21 mouse cellular contexts compared by ENCODE assay signal in the genomic region with DNA sequence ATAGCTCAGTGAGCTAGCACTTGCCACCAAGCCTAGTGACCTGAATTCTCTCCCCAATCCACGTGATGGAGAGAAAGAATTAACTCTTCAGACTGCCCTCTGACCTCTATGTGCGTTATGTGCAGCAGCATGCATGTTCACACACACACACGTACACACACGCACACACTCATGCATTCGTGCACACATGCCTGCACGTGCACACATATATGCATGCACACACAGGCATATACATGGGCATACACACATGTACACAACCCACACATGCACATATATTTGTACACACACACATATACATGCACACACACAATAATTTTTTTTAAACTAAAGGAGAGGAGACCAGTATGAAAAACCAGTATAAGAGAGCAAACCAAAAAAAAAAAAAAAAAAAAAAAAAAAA.
DNase-seq lines count a peak whose midpoint lies in the region; ATAC-seq and TF ChIP-seq lines count a peak whose summit lies in the region.
"Had no signal": no experiment of that assay in that cellular context is flagged by ENCODE, and none has a peak within 500 bp of the region (broad histone marks: within the 10 kb centered on the region; RNA-seq: fewer than 3 reads in every experiment).

No protein-coding gene starts in this region.

- H3K9me3 ChIP-seq in embryonic facial prominence, embryonic 12.5 days = no peaks in the 10 kb centered on the region
- H3K9me3 ChIP-seq in embryonic facial prominence, embryonic 10.5 days = no peaks in the 10 kb centered on the region
- no peaks in the 10 kb centered on the region for H3K9me3 ChIP-seq in lung, embryonic 14.5 days (ENCODE audit: low read depth, low read length)
- H3K9me3 ChIP-seq in megakaryocyte, embryonic 14.5 days = peaks cover 18% of the 10 kb centered on the region; the same call in 1 of the 2 replicates

- no peak for TF ChIP-seq CTCF in lung, embryonic 14.5 days (IDR thresholded peaks at IDR 0.05; ENCODE audit: low read depth)

- no peaks in the 10 kb centered on the region for H3K27me3 ChIP-seq in embryonic facial prominence, embryonic 12.5 days
- H3K27me3 ChIP-seq in embryonic facial prominence, embryonic 10.5 days (replicated peaks; ENCODE audit: low read depth, poor library complexity, severe bottlenecking) = no peaks in the 10 kb centered on the region; the same call in 1 of the 2 replicates
- H3K27me3 ChIP-seq in lung, embryonic 14.5 days (ENCODE audit: insufficient read depth, low read length) = no peaks in the 10 kb centered on the region
- H3K27me3 ChIP-seq in megakaryocyte, embryonic 14.5 days (replicated peaks) = no peaks in the 10 kb centered on the region
- H3K27me3 ChIP-seq: CH12.LX had no signal

- no peaks in the 10 kb centered on the region for H3K4me1 ChIP-seq in embryonic facial prominence, embryonic 12.5 days
- H3K4me1 ChIP-seq in embryonic facial prominence, embryonic 10.5 days = no peaks in the 10 kb centered on the region
- H3K4me1 ChIP-seq in lung, embryonic 14.5 days (ENCODE audit: insufficient read depth) = no peaks in the 10 kb centered on the region
- peaks cover 3% of the 10 kb centered on the region; the same call in 1 of the 2 replicates for H3K4me1 ChIP-seq in megakaryocyte, embryonic 14.5 days

- DNase-seq in embryonic facial prominence, embryonic 10.5 days (ENCODE audit: low spot score) = no peak
- DNase-seq in lung, embryonic 14.5 days = no peak
- no peak for DNase-seq in lung, adult 18-20 months
- DNase-seq: adrenal gland, adult 2 months; adrenal gland, adult 8-10 months; adrenal gland, postnatal 10 days; adrenal gland, postnatal 14 days; adrenal gland, postnatal 25 days; adrenal gland, postnatal 36 days; B cell, adult 2 months; cerebellum, adult 11 months; cerebellum, adult 11-12 months; cerebellum, adult 18-20 months had no signal

- no peak overlapping the region for H3K27ac ChIP-seq in embryonic facial prominence, embryonic 12.5 days
- no peak overlapping the region for H3K27ac ChIP-seq in embryonic facial prominence, embryonic 10.5 days (replicated peaks)
- no peak overlapping the region for H3K27ac ChIP-seq in lung, embryonic 14.5 days (ENCODE audit: low read depth)

- ATAC-seq in embryonic facial prominence, embryonic 12.5 days (ENCODE audit: insufficient number of reproducible peaks, insufficient read depth, low FRiP score, low TSS enrichment) = peak; percentile 64; the same call in 1 of the 2 replicates
- peak; percentile 52; the same call in 1 of the 2 replicates for ATAC-seq in lung, embryonic 14.5 days (ENCODE audit: insufficient read depth)
- no peak for ATAC-seq in megakaryocyte, adult 5-6 weeks (ENCODE audit: poor library complexity, severe bottlenecking)
- ATAC-seq: activated CD4-positive, CD25-positive, alpha-beta regulatory T cell, adult 4 months; CD4-positive, CD25-positive, alpha-beta regulatory T cell, adult 4 months; Patski had no signal

- no peaks in the 10 kb centered on the region for H3K36me3 ChIP-seq in embryonic facial prominence, embryonic 12.5 days
- H3K36me3 ChIP-seq in embryonic facial prominence, embryonic 10.5 days (replicated peaks) = no peaks in the 10 kb centered on the region
- no peaks in the 10 kb centered on the region for H3K36me3 ChIP-seq in lung, embryonic 14.5 days (ENCODE audit: insufficient read depth)
- H3K36me3 ChIP-seq in megakaryocyte, embryonic 14.5 days (replicated peaks; ENCODE audit: low read length) = no peaks in the 10 kb centered on the region
- H3K36me3 ChIP-seq: G1E had no signal

- 87% methylated on average over 6 of the region's 6 CpGs for WGBS in embryonic facial prominence, embryonic 12.5 days
- WGBS in embryonic facial prominence, embryonic 10.5 days = 89% methylated on average over 6 of the region's 6 CpGs
- WGBS in lung, embryonic 14.5 days = 84% methylated on average over 6 of the region's 6 CpGs

- H3K9ac ChIP-seq in embryonic facial prominence, embryonic 12.5 days = no peak overlapping the region
- no peak overlapping the region for H3K9ac ChIP-seq in lung, embryonic 14.5 days

- H3K4me3 ChIP-seq in embryonic facial prominence, embryonic 12.5 days = no peak overlapping the region
- H3K4me3 ChIP-seq in embryonic facial prominence, embryonic 10.5 days = no peak overlapping the region
- no peak overlapping the region for H3K4me3 ChIP-seq in lung, embryonic 14.5 days (ENCODE audit: low read depth, low read length)
- peak overlapping the region; percentile 85 for H3K4me3 ChIP-seq in megakaryocyte, embryonic 14.5 days (replicated peaks)

- H3K4me2 ChIP-seq in embryonic facial prominence, embryonic 12.5 days (replicated peaks) = no peak overlapping the region
- no peak overlapping the region for H3K4me2 ChIP-seq in lung, embryonic 14.5 days
